Mouse (Mus musculus) lung, embryonic 14.5 days (tissue): ENCODE measurements around the gene Gm4858. TPM values are rescaled to one million over a fixed set of nuclear protein-coding genes. Genes with fewer than 3 reads are reported as not detected.
"Not testable (repeated sequence)": the region's sequence is repeated elsewhere in the genome, so short reads cannot be mapped to it uniquely, and the experiment has no call there.

ENCODE experiments used
- ATAC-seq: fragments of 200-750 bp; cut with Nextera tagmentation; 2 replicates; pipeline ENCODE4 v1.8.0; 2017; ENCODE audit warnings: mild to moderate bottlenecking, moderate TSS enrichment, moderate library complexity; ENCODE audit not compliant: insufficient read depth
- DNase-seq: peaks from one replicate; pipeline ENCODE4 v3.0.0-alpha.2; 2015
- H3K27ac ChIP-seq: fragments of 300-500 bp; sonication (generic); 2 replicates; pipeline ENCODE4 v1.5.1; 2014; ENCODE audit warnings: low read depth, mild to moderate bottlenecking, moderate library complexity
- H3K27me3 ChIP-seq: fragments of 300-500 bp; sonication (generic); 2 replicates; pipeline ENCODE4 v1.6.1; 2014; ENCODE audit warnings: low read length, control low read depth; ENCODE audit not compliant: insufficient read depth
- H3K36me3 ChIP-seq: fragments of 300-500 bp; sonication (generic); 2 replicates; pipeline ENCODE4 v1.6.1; 2014; ENCODE audit warnings: control low read depth; ENCODE audit not compliant: insufficient read depth
- H3K4me1 ChIP-seq: fragments of 300-500 bp; sonication (generic); 2 replicates; pipeline ENCODE4 v1.6.1; 2014; ENCODE audit warnings: antibody characterized with exemption, control low read depth; ENCODE audit not compliant: insufficient read depth
- H3K4me2 ChIP-seq: fragments of 300-500 bp; sonication (generic); 2 replicates; pipeline ENCODE4 v1.6.1; 2014; ENCODE audit warnings: mild to moderate bottlenecking
- H3K4me3 ChIP-seq: fragments of 300-500 bp; sonication (generic); 2 replicates; pipeline ENCODE4 v1.5.1; 2014; ENCODE audit warnings: low read depth, low read length
- H3K9ac ChIP-seq: fragments of 300-500 bp; sonication (generic); 2 replicates; pipeline ENCODE4 v1.6.1; 2014
- H3K9me3 ChIP-seq: fragments of 300-500 bp; sonication (generic); 2 replicates; pipeline ENCODE4 v1.6.1; 2016; ENCODE audit warnings: low read depth, low read length, control low read depth
- CTCF ChIP-seq: IDR thresholded peaks from 2 replicates; pipeline ENCODE4 v1.5.1; 2016; ENCODE audit warnings: antibody characterized with exemption, low read depth
- WGBS: fragments of 180-500 bp; shearing (Covaris S2); extraction: QIAGEN DNeasy Blood & Tissue Kit; methylation state at CpG from one replicate; pipeline ENCODE4 v1.1.7; 2014; 5-methylcytosine and 5-hydroxymethylcytosine counted together
- polyA plus RNA-seq: library from polyadenylated mRNA; unstranded; fragments of >200 nt; fragmentation: Nextera tagmentation; extraction: Ambion mirVana; gene quantifications from 2 replicates; pipeline ENCODE4 v1.2.1, GENCODE M21; 2014

The Gm4858 gene
- polyA plus RNA-seq = not detected in 2 replicates

DNA sequence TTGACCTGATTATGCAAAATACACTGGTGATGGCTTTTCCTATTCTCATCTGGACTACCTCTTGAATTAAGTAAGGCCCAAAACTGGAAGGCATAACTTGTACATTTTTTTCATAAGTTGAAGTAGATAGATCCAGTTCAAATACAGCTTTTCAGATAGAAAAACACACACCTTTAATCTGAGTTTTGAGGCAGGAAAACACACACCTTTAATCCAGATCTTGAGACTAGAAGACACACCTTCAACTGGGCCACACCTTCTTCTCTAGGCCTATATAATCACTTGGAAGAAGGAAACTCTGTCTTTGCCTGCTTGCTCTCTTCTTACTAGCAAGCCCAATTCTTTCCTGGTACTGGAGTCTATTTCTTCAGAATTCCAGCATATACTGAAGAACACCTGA, at the start of gene Gm4858:
Gm4858 (plus strand) TSS at position 301 of the 400 bp plus-strand sequence.
- not testable (repeated sequence) for DNase-seq, H3K9ac ChIP-seq, H3K4me3 ChIP-seq, H3K27me3 ChIP-seq, H3K4me2 ChIP-seq, H3K4me1 ChIP-seq, H3K27ac ChIP-seq, H3K36me3 ChIP-seq, H3K9me3 ChIP-seq, ATAC-seq

- H3K4me1 ChIP-seq = no peaks in the 10 kb centered on the region; the same call in 1 of the 2 replicates
- no peak within 1 kb of the TSS for H3K4me2 ChIP-seq
- 85% methylated on average over 2 of the region's 2 CpGs for WGBS
- no peaks in the 10 kb centered on the region for H3K9me3 ChIP-seq
- ATAC-seq = no peak
- DNase-seq = no peak
- no peak within 1 kb of the TSS for H3K9ac ChIP-seq
- no peak within 1 kb of the TSS for H3K4me3 ChIP-seq
- H3K27ac ChIP-seq = no peak within 1 kb of the TSS
- no peak for TF ChIP-seq CTCF
- H3K36me3 ChIP-seq = no peaks in the 10 kb centered on the region
- H3K27me3 ChIP-seq = no peaks in the 10 kb centered on the region
Measured at GRCm38 (mm10) chr3:93018960-93019359, 49.7 kb upstream of the Gm4858 start, which contains the start of gene Lce1m. Gene Lce1m, minus strand, starts transcription at chr3:93019060.

DNA sequence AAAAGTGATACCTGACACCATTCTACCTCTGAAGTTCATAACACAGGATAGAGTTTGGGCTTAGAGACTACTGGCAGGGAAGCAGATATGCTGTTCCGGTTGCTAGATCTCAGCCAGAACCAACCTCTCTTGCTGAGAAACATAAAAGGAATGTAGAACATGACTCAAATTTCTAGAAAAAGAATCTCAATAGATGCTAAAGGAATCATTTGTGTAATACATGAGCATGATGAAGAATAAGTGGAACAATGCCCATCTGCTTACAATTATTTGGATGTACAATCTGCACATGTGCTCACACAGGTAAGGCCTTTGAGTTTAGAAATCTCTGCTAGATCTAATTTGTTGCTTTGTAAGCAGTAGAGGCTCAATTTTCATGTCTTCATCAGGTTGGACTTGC, 47.5 kb upstream of the Gm4858 start:
- Histone ChIP-seq H3K4me3 (no peak overlapping the region), H3K4me2 (no peak overlapping the region), H3K9me3 (no peaks in the 10 kb centered on the region), H3K27ac (no peak overlapping the region), H3K27me3 (no peaks in the 10 kb centered on the region), H3K36me3 (no peaks in the 10 kb centered on the region), H3K9ac (no peak overlapping the region), H3K4me1 (no peaks in the 10 kb centered on the region)
- 80% methylated on average over 1 of the region's 1 CpGs for WGBS
- no peak for TF ChIP-seq CTCF
- DNase-seq = no peak
- no peak for ATAC-seq

- Histone ChIP-seq H3K4me3 (no peak overlapping the region), H3K4me1 (no peaks in the 10 kb centered on the region), H3K27ac (no peak overlapping the region), H3K9me3 (no peaks in the 10 kb centered on the region), H3K4me2 (no peak overlapping the region), H3K9ac (no peak overlapping the region), H3K27me3 (no peaks in the 10 kb centered on the region), H3K36me3 (no peaks in the 10 kb centered on the region)
- WGBS = 72% methylated on average over 3 of the region's 3 CpGs
- no peak for TF ChIP-seq CTCF
- no peak for ATAC-seq
- DNase-seq = no peak
Measured at GRCm38 (mm10) chr3:93023411-93024184, 45.0 kb upstream of the Gm4858 start.

DNA sequence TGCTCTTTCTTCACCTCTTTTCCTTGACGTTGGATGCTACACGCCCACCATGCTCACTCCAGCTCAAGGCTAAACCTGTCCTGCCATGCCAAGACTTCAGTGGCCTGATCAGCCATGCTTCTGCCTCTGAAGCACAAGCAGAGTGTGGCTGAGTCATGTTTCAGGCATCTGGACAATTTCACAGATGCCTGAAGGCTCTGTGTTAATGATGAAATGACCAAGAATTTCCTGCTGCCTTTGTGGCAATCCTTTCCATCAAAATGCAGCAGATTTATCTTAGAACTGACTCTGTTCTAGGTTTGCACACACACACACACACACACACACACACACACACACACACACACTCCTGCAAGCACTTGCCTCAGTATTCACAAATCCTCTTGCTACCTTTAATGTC, 43.1 kb upstream of the Gm4858 start:
- Histone ChIP-seq H3K4me3 (no peak overlapping the region), H3K9me3 (no peaks in the 10 kb centered on the region), H3K27me3 (no peaks in the 10 kb centered on the region), H3K4me1 (no peaks in the 10 kb centered on the region), H3K4me2 (no peak overlapping the region), H3K9ac (no peak overlapping the region), H3K36me3 (no peaks in the 10 kb centered on the region), H3K27ac (no peak overlapping the region)
- WGBS = 58% methylated on average over 2 of the region's 2 CpGs
- DNase-seq = no peak
- 0 out of 2 replicates have a peak, but pooled peaks have one; percentile 44 for ATAC-seq
- TF ChIP-seq CTCF = no peak

GRCm38 (mm10) chr3:93031450-93031849, 37.2 kb upstream of the Gm4858 start:
- H3K9ac ChIP-seq = no peak overlapping the region
- ATAC-seq = peak; percentile 69; the same call in 1 of the 2 replicates
- H3K36me3 ChIP-seq = no peaks in the 10 kb centered on the region
- no peaks in the 10 kb centered on the region for H3K27me3 ChIP-seq
- peak; percentile 82 for TF ChIP-seq CTCF
- 42% methylated on average over 5 of the region's 5 CpGs for WGBS
- no peak overlapping the region for H3K4me2 ChIP-seq
- H3K4me3 ChIP-seq = no peak overlapping the region
- no peaks in the 10 kb centered on the region for H3K4me1 ChIP-seq
- H3K9me3 ChIP-seq = no peaks in the 10 kb centered on the region
- no peak overlapping the region for H3K27ac ChIP-seq
- DNase-seq = peak; percentile 79

DNA sequence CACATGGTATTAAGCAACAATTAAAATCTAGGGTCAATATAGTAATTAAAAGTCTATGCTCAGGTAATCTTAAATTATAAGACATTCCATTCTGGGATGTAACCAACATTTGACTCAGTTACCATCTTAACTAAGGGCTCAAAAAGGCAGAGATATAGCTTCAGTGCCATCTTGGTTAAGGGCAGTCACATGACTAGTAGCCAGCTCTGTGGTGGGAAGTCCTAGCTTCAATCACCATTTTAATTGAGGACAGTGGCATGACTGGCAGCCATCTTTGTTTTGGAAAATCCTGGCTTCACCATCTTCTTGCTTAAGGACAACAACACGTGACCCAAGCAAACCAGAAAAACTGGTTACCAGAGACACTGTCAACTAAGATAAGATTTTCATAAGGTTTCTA, 18.4 kb upstream of the Gm4858 start:
- Histone ChIP-seq H3K36me3 (no peaks in the 10 kb centered on the region), H3K27me3 (no peaks in the 10 kb centered on the region), H3K9ac (no peak overlapping the region), H3K9me3 (no peaks in the 10 kb centered on the region), H3K4me2 (no peak overlapping the region), H3K4me1 (no peaks in the 10 kb centered on the region), H3K4me3 (no peak overlapping the region), H3K27ac (no peak overlapping the region)
- TF ChIP-seq CTCF = no peak
- DNase-seq (no peak), ATAC-seq (no peak)
- 82% methylated on average over 1 of the region's 1 CpGs for WGBS
